Mouse (Mus musculus) stomach, postnatal 0 days (tissue): ENCODE results near the gene Rnf212b.

ENCODE experiments used
- CTCF ChIP-seq: IDR thresholded peaks from 2 replicates; pipeline ENCODE4 v1.5.1; 2016; ENCODE audit warnings: antibody characterized with exemption, low read depth, mild to moderate bottlenecking, moderate library complexity
- EP300 ChIP-seq: optimal IDR thresholded peaks from 2 replicates; pipeline ENCODE3; 2016; ENCODE audit warnings: antibody characterized with exemption

- TF ChIP-seq CTCF (no peak), EP300 (no peak)
Observed at GRCm38 (mm10) chr14:54809668-54810033, 4.3 kb upstream of the Rnf212b start.
